Mouse (Mus musculus) CH12.LX (cell line): ENCODE measurements around the gene Tmem104. TPM values are rescaled to one million over a fixed set of nuclear protein-coding genes. Genes with fewer than 3 reads are reported as not detected.

Experiments used
- DNase-seq: peaks from one replicate; pipeline ENCODE4 v3.0.0-alpha.2; 2013; ENCODE audit errors: extremely low read depth
- H3K27ac ChIP-seq: 2 replicates; pipeline ENCODE4 v1.5.1; 2012; ENCODE audit warnings: low read depth, mild to moderate bottlenecking, control low read depth, moderate library complexity; ENCODE audit not compliant: insufficient read depth
- H3K27me3 ChIP-seq: replicated peaks from 2 replicates; pipeline ENCODE3; 2012; ENCODE audit warnings: inconsistent platforms
- H3K36me3 ChIP-seq, 2 experiments: replicated peaks in 1 of 2; 2 replicates each; pipeline versions ENCODE3 to v1.6.1; 2012; ENCODE audit warnings: inconsistent platforms in 1 of 2, low read length in 1 of 2, mild to moderate bottlenecking in 1 of 2, mixed read lengths in 1 of 2, moderate library complexity in 1 of 2; ENCODE audit not compliant: control insufficient read depth in 1 of 2, insufficient read depth in 1 of 2
- H3K4me1 ChIP-seq, 2 experiments: 2 replicates each; pipeline ENCODE4 v1.6.1; 2012; ENCODE audit warnings: inconsistent platforms in 1 of 2, moderate library complexity in 1 of 2; ENCODE audit not compliant: insufficient read depth in 2 of 2, control insufficient read depth in 1 of 2
- H3K4me2 ChIP-seq: 2 replicates; pipeline ENCODE4 v1.6.1; 2012; ENCODE audit warnings: low read depth, mild to moderate bottlenecking, control low read depth; ENCODE audit not compliant: poor library complexity, insufficient read depth, severe bottlenecking
- H3K4me3 ChIP-seq, 3 experiments: fragments of 150-350 bp in 1 of 3; sonication (generic) in 1 of 3; replicated peaks in 1 of 3; 2 replicates each; pipeline versions ENCODE3 to v1.5.1; 2011 to 2012; ENCODE audit warnings: low read depth in 2 of 3, low read length in 2 of 3, mild to moderate bottlenecking in 2 of 3, moderate library complexity in 2 of 3, control low read depth in 1 of 3, improper control_type of control experiment in 1 of 3, inconsistent platforms in 1 of 3, mixed read lengths in 1 of 3; ENCODE audit not compliant: poor library complexity in 1 of 3
- H3K79me2 ChIP-seq: replicated peaks from 2 replicates; pipeline ENCODE4 v1.6.1; 2012; ENCODE audit warnings: mild to moderate bottlenecking, moderate library complexity; ENCODE audit not compliant: control insufficient read depth, poor library complexity, insufficient read depth, severe bottlenecking; ENCODE audit errors: extremely low read depth
- H3K9ac ChIP-seq: 2 replicates; pipeline ENCODE4 v1.6.1; 2012; ENCODE audit warnings: low read depth, mild to moderate bottlenecking, control low read depth, moderate library complexity; ENCODE audit not compliant: insufficient read depth
- H3K9me3 ChIP-seq: replicated peaks from 2 replicates; pipeline ENCODE3; 2012; ENCODE audit warnings: low read length, inconsistent platforms, mixed read lengths
- BHLHE40 ChIP-seq: IDR thresholded peaks from 2 replicates; pipeline ENCODE4 v1.6.1; 2011; ENCODE audit warnings: mild to moderate bottlenecking, low read depth, low read length, improper control_type of control experiment
- CHD2 ChIP-seq: IDR thresholded peaks from 2 replicates; pipeline ENCODE4 v1.6.1; 2011; ENCODE audit warnings: low read length, improper control_type of control experiment
- CTCF ChIP-seq, 2 experiments: IDR thresholded peaks in 1 of 2; conservative IDR thresholded peaks in 1 of 2; 2 replicates each; pipeline ENCODE4 v1.5.1; 2011 to 2012; ENCODE audit warnings: low read depth in 2 of 2, low read length in 2 of 2, improper control_type of control experiment in 1 of 2, inconsistent platforms in 1 of 2, mild to moderate bottlenecking in 1 of 2, moderate library complexity in 1 of 2
- E2F4 ChIP-seq: IDR thresholded peaks from 2 replicates; pipeline ENCODE4 v1.6.1; 2011; ENCODE audit warnings: low read depth, low read length, improper control_type of control experiment; ENCODE audit not compliant: insufficient replicate concordance
- ETS1 ChIP-seq: conservative IDR thresholded peaks from 2 replicates; pipeline ENCODE4 v1.6.1; 2012; ENCODE audit warnings: low read depth, mild to moderate bottlenecking, inconsistent platforms, low read length, improper control_type of control experiment, moderate library complexity
- HCFC1 ChIP-seq: IDR thresholded peaks from 2 replicates; pipeline ENCODE4 v1.6.1; 2012; ENCODE audit warnings: low read depth, mild to moderate bottlenecking, inconsistent platforms, low read length, improper control_type of control experiment
- IRF4 ChIP-seq: IDR thresholded peaks from 2 replicates; pipeline ENCODE4 v1.6.1; 2014; ENCODE audit warnings: low read depth, mild to moderate bottlenecking, inconsistent platforms, low read length, improper control_type of control experiment
- JUN ChIP-seq: IDR thresholded peaks from 2 replicates; pipeline ENCODE4 v1.6.1; 2011; ENCODE audit warnings: low read depth, mild to moderate bottlenecking, low read length, improper control_type of control experiment, moderate library complexity; ENCODE audit not compliant: insufficient read depth
- JUND ChIP-seq: conservative IDR thresholded peaks from 2 replicates; pipeline ENCODE4 v1.6.1; 2011; ENCODE audit warnings: low read depth, low read length, improper control_type of control experiment
- KAT2A ChIP-seq: IDR thresholded peaks from 2 replicates; pipeline ENCODE4 v1.6.1; 2012; ENCODE audit warnings: low read length, improper control_type of control experiment, inconsistent platforms; ENCODE audit not compliant: insufficient replicate concordance
- MAFK ChIP-seq: IDR thresholded peaks from 2 replicates; pipeline ENCODE4 v1.6.1; 2011; ENCODE audit warnings: low read length, improper control_type of control experiment; ENCODE audit not compliant: insufficient replicate concordance
- MAZ ChIP-seq: IDR thresholded peaks from 2 replicates; pipeline ENCODE4 v1.6.1; 2012; ENCODE audit warnings: low read depth, mild to moderate bottlenecking, inconsistent platforms, low read length, improper control_type of control experiment, moderate library complexity
- MXI1 ChIP-seq: IDR thresholded peaks from 2 replicates; pipeline ENCODE4 v1.6.1; 2011; ENCODE audit warnings: mild to moderate bottlenecking, low read depth, low read length, improper control_type of control experiment
- MYC ChIP-seq: IDR thresholded peaks from 2 replicates; pipeline ENCODE4 v1.6.1; 2011; ENCODE audit warnings: low read depth, mild to moderate bottlenecking, improper control_type of control experiment, low read length
- PAX5 ChIP-seq: IDR thresholded peaks from 2 replicates; pipeline ENCODE4 v1.6.1; 2012; ENCODE audit warnings: low read length, inconsistent platforms, mixed read lengths
- POLR2A ChIP-seq: IDR thresholded peaks from 2 replicates; pipeline ENCODE4 v1.6.1; 2011; ENCODE audit warnings: low read depth, mild to moderate bottlenecking, improper control_type of control experiment, low read length
- POLR2AphosphoS2 ChIP-seq: IDR thresholded peaks from 2 replicates; pipeline ENCODE4 v1.6.1; 2011; ENCODE audit warnings: low read depth, low read length, improper control_type of control experiment
- SMC3 ChIP-seq: IDR thresholded peaks from 2 replicates; pipeline ENCODE4 v1.6.1; 2011; ENCODE audit warnings: low read depth, low read length, improper control_type of control experiment
- TBP ChIP-seq: conservative IDR thresholded peaks from 2 replicates; pipeline ENCODE4 v1.6.1; 2011; ENCODE audit warnings: low read depth, low read length, improper control_type of control experiment
- UBTF ChIP-seq: IDR thresholded peaks from 2 replicates; pipeline ENCODE4 v1.6.1; 2012; ENCODE audit warnings: low read depth, mild to moderate bottlenecking, inconsistent platforms, low read length, improper control_type of control experiment, moderate library complexity
- USF2 ChIP-seq: conservative IDR thresholded peaks from 2 replicates; pipeline ENCODE4 v1.6.1; 2011; ENCODE audit warnings: low read depth, low read length, improper control_type of control experiment
- ZC3H11A ChIP-seq: IDR thresholded peaks from 2 replicates; pipeline ENCODE4 v1.6.1; 2012; ENCODE audit warnings: low read depth, mild to moderate bottlenecking, inconsistent platforms, low read length, improper control_type of control experiment
- ZMIZ1 ChIP-seq: IDR thresholded peaks from 2 replicates; pipeline ENCODE4 v1.6.1; 2012; ENCODE audit warnings: low read depth, mild to moderate bottlenecking, inconsistent platforms, low read length, improper control_type of control experiment
- dilution Hi-C: fragments of 300-500 bp; cut with MboI; formaldehyde crosslinking; loops from 2 replicates; pipeline ENCODE4 v1.14.3; 2020; ENCODE audit warnings: low sequenced_read_pairs; ENCODE audit not compliant: extremely low pct_unique_long_range_greater_than_20kb, extremely low pct_ligation_motif_present
- in situ Hi-C: fragments of 300-500 bp; cut with MboI; formaldehyde crosslinking; loops from 3 replicates; pipeline ENCODE4 v1.14.3; 2019; ENCODE audit warnings: low sequenced_read_pairs, low pct_ligation_motif_present, low pct_unique_long_range_greater_than_20kb, mixed read lengths
- polyA plus RNA-seq: library from polyadenylated mRNA; unstranded; fragments of >175 nt; gene quantifications from 2 replicates; pipeline ENCODE4 v1.2.1, GENCODE M21; 2012; ENCODE audit warnings: low read depth; ENCODE audit not compliant: insufficient read length
- total RNA-seq, 2 experiments: library from RNA; depleted of rRNA; stranded (reverse); fragments of 300-350 nt in 1 of 2; fragments of >200 nt in 1 of 2; gene quantifications; 2 replicates each; pipeline ENCODE4 v1.2.3; 2012 to 2014

The Tmem104 gene
- total and polyA plus RNA-seq, 3 experiments: 3.5 to 16.1 (median 10.8) TPM

- Histone ChIP-seq H3K27me3 (no peaks in the 10 kb centered on the region), H3K79me2 (no peaks in the 10 kb centered on the region), H3K4me2 (no peak overlapping the region), H3K4me3 (no peak overlapping the region), H3K27ac (no peak overlapping the region), H3K36me3 (peaks cover 65 to 97% of the 10 kb centered on the region in 2 experiments), H3K4me1 (0 out of 4 replicates have a peak, but pooled peaks cover 0 to 2% of the 10 kb centered on the region in 2 experiments), H3K9me3 (no peaks in the 10 kb centered on the region), H3K9ac (no peak overlapping the region)
- dilution Hi-C loops: no loop called here
- TF ChIP-seq MAZ (no peak), IRF4 (no peak), JUN (no peak), CHD2 (no peak), JUND (no peak), HCFC1 (no peak), PAX5 (no peak), USF2 (no peak), ZMIZ1 (no peak), SMC3 (no peak), POLR2AphosphoS2 (no peak)
- no peak for DNase-seq
- in situ Hi-C loops: loop anchor here (5.0 kb wide), 1 partner anchor 155 kb away; no protein-coding TSS in a partner anchor
Observed at GRCm38 (mm10) chr11:115202756-115203155, 15.5 kb downstream of the Tmem104 start.

GRCm38 (mm10) chr11:115208126-115208525 is 20.8 kb downstream of the Tmem104 start:
- in situ Hi-C loops (no loop called here), dilution Hi-C loops (no loop called here)
- Histone ChIP-seq H3K27me3 (no peaks in the 10 kb centered on the region), H3K9ac (no peak overlapping the region), H3K4me3 (no peak overlapping the region), H3K36me3 (peaks cover 50 to 97% of the 10 kb centered on the region in 2 experiments), H3K9me3 (no peaks in the 10 kb centered on the region), H3K4me2 (no peak overlapping the region), H3K4me1 (peaks cover 4 to 25% of the 10 kb centered on the region in 2 experiments; a peak in 3 of 4 replicates), H3K27ac (no peak overlapping the region), H3K79me2 (no peaks in the 10 kb centered on the region)
- no peak for DNase-seq
- TF ChIP-seq MAFK: no peak
- TF ChIP-seq MXI1: no peak
- no peak for TF ChIP-seq POLR2AphosphoS2
- no peak for TF ChIP-seq PAX5
- no peak for TF ChIP-seq MYC
- no peak for TF ChIP-seq UBTF
- TF ChIP-seq CTCF (conservative IDR thresholded peaks at IDR 0.05 in 1 of 2, IDR thresholded peaks at IDR 0.05 in 1 of 2; ENCODE audit: low read depth in 2 of 2, low read length in 2 of 2): no peak
- TF ChIP-seq POLR2A: no peak
- TF ChIP-seq KAT2A: no peak
- TF ChIP-seq JUND: no peak
- TF ChIP-seq IRF4: no peak
- TF ChIP-seq ETS1: no peak
- no peak for TF ChIP-seq ZC3H11A
- no peak for TF ChIP-seq TBP
- TF ChIP-seq USF2: no peak
- no peak for TF ChIP-seq E2F4
- TF ChIP-seq MAZ: no peak
- TF ChIP-seq BHLHE40: no peak
